Mouse (Mus musculus): ENCODE results near the gene Slc6a18. TPM values are rescaled to one million over a fixed set of nuclear protein-coding genes. Genes with fewer than 3 reads are reported as not detected.

Slc6a18 gene
- polyA plus RNA-seq, 1 experiment from 2014 or later = not detected

DNA sequence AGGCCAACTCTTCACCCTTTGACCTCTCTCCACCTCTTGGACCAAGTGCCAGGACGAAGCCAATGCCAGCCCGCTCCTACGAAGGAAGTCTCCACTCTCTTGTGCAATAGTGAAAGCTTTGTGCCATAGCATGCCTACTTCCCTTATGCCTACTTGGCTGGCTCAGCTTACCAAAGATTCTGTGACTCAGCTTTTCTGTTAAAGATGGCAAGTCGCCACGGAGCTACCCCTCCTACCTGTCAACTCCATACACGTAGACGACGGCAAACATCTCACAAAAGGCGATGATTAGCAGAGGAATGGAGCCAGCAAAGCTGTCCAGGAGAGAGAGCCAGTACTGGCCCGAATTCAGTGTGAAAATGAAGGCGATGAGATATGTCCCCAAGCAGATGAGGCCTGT is 5.9 kb upstream of the Slc6a18 start:
- WGBS = 89% methylated on average over 11 of the region's 11 CpGs
- H3K9ac ChIP-seq = no peak overlapping the region

DNA sequence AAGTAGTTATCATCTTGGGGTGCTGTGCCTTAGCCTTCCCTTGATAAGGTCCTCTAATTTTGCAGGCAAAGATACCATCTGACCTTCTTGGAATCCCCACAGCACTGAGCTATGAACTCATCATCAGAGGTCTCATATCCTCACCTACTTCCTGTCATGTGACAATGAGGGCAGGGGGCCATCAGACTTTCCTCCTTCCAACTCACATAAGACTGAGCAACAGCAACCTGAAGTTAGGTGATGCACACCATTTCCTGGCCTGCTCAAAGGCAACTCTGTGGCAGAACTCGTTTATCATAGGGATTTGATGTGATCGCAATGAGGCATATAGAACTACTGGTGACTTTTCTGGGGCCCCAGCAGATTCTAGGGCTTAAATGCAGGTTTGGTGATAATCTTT is 4.4 kb upstream of the Slc6a18 start:
- no peak for ATAC-seq (ENCODE audit: low FRiP score, low read depth)
- Histone ChIP-seq H3K9ac (no peak overlapping the region), H3K27ac (replicated peaks) (no peak overlapping the region), H3K4me1 (replicated peaks) (no peaks in the 10 kb centered on the region), H3K27me3 (no peaks in the 10 kb centered on the region), H3K4me2 (no peak overlapping the region), H3K9me3 (no peaks in the 10 kb centered on the region), H3K36me3 (no peaks in the 10 kb centered on the region), H3K4me3 (no peak overlapping the region)
- 85% methylated on average over 2 of the region's 2 CpGs for WGBS

More for the DNA sequence above, 5.9 kb upstream of the Slc6a18 start:
- H3K4me2 ChIP-seq = no peak overlapping the region
- no peak for ATAC-seq (ENCODE audit: low FRiP score, low read depth)
- H3K4me3 ChIP-seq = no peak overlapping the region
- H3K36me3 ChIP-seq = no peaks in the 10 kb centered on the region
- no peak overlapping the region for H3K27ac ChIP-seq (replicated peaks)
- H3K4me1 ChIP-seq (replicated peaks) = no peaks in the 10 kb centered on the region
- H3K27me3 ChIP-seq = no peaks in the 10 kb centered on the region
- H3K9me3 ChIP-seq = no peaks in the 10 kb centered on the region

DNA sequence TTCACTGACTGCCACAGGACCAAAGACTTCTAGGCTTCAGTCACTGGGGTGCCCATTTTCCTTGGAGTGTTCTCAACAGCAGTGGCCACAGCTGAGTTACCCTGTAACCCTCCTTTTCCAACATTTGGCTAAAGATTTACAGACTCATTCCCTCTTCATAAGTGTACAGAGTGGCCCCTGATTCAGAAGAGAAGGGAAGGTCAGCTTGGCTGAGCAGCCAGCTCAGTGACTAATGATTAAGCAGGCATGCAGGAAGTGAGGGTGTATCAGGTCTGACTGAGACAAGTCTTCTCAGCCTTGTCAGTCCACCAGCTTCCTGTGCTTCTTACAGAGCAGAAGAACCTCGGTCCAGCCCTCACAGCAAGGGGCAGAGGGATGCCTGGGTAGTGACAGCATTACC is 2.6 kb upstream of the Slc6a18 start:
- ATAC-seq (ENCODE audit: low FRiP score, low read depth) = no peak
- H3K27ac ChIP-seq (replicated peaks) = no peak overlapping the region
- no peak overlapping the region for H3K9ac ChIP-seq
- H3K27me3 ChIP-seq = no peaks in the 10 kb centered on the region
- H3K4me1 ChIP-seq (replicated peaks) = no peaks in the 10 kb centered on the region
- WGBS = 59% methylated on average over 1 of the region's 1 CpGs
- H3K4me3 ChIP-seq = no peak overlapping the region
- H3K4me2 ChIP-seq = no peak overlapping the region
- H3K9me3 ChIP-seq = no peaks in the 10 kb centered on the region
- no peaks in the 10 kb centered on the region for H3K36me3 ChIP-seq

DNA sequence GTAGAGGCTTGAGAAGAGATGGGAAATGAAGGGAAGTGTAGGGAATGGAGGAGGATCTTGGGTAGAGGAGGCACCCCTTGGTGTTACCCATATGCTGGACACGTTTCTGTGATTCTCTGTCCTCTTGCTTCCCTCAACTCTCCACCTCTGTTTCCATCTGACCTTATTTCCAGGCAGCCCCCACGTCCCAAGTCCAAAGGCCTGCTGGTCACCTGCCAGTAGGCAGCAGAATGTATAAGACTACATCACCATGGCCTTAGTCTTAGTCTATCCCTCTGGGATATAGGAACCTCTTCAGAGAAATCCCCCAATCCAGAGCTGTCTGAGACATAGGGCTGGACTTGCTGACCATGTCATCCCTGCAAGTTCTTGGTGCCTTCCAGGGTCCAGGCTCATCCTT is 1.5 kb upstream of the Slc6a18 start:
- H3K27ac ChIP-seq (replicated peaks) = no peak overlapping the region
- ATAC-seq (ENCODE audit: low FRiP score, low read depth) = no peak
- H3K9ac ChIP-seq = no peak overlapping the region
- no peaks in the 10 kb centered on the region for H3K27me3 ChIP-seq
- no peaks in the 10 kb centered on the region for H3K36me3 ChIP-seq
- H3K9me3 ChIP-seq = no peaks in the 10 kb centered on the region
- H3K4me2 ChIP-seq = no peak overlapping the region
- WGBS = 50% methylated on average over 2 of the region's 2 CpGs
- H3K4me3 ChIP-seq = no peak overlapping the region
- H3K4me1 ChIP-seq (replicated peaks) = no peaks in the 10 kb centered on the region

DNA sequence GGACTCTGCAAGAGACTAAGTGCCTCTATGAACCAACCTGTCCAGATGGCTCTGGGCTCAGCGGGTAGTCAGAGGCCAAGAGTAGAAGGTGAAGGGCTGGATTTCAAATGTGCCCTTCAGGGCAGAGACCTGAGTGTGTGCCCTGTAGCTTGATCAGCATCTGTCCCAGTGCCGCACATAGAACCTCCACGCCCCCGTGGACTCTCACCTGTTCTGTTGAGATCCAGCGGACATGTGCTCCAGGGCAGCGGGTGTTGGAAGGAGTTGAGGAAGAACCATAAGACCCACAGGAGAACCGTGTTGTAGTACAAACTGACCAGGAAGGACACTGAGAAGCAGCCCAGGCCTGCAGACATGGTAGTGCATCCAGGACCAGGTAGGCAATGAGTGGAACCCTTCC is 2.7 kb downstream of the Slc6a18 start:
- H3K36me3 ChIP-seq = no peaks in the 10 kb centered on the region
- no peak for ATAC-seq (ENCODE audit: low FRiP score, low read depth)
- no peaks in the 10 kb centered on the region for H3K9me3 ChIP-seq
- H3K4me1 ChIP-seq (replicated peaks) = no peaks in the 10 kb centered on the region
- 91% methylated on average over 7 of the region's 7 CpGs for WGBS
- no peaks in the 10 kb centered on the region for H3K27me3 ChIP-seq
- no peak overlapping the region for H3K9ac ChIP-seq
- H3K4me3 ChIP-seq = no peak overlapping the region
- H3K27ac ChIP-seq (replicated peaks) = no peak overlapping the region
- H3K4me2 ChIP-seq = no peak overlapping the region

DNA sequence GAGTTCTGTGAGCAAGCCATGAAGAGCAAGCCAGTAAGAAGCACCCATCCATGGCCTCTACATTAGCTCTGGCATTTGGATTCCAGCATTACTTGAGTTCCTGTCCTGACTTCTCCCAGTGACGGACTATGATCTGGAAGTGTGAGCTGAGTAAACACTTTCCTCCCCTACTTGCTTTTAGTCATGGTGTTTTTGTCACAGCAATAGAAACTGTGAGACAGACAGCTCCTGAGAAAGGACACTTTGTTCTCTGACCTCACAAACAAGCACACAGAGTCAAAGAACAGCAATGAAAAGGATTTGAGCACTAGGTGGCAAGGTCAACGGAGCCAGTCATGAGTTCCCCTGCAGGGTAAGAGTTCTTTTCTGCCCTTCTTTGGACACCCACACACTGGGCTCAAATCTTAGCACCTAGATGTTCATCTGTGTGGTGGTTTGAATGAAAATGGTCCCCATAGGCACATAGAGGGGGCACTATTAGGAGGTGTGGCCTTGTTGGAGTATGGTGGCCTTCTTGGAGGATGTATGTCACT is 17.6 kb downstream of the Slc6a18 start:
- Histone ChIP-seq H3K27ac (replicated peaks) (no peak overlapping the region), H3K27me3 (no peaks in the 10 kb centered on the region), H3K4me3 (no peak overlapping the region), H3K9me3 (no peaks in the 10 kb centered on the region), H3K9ac (no peak overlapping the region), H3K4me2 (no peak overlapping the region), H3K4me1 (replicated peaks) (no peaks in the 10 kb centered on the region), H3K36me3 (no peaks in the 10 kb centered on the region)
- ATAC-seq (ENCODE audit: low FRiP score, low read depth) = no peak
- 60% methylated on average over 2 of the region's 2 CpGs for WGBS

DNA sequence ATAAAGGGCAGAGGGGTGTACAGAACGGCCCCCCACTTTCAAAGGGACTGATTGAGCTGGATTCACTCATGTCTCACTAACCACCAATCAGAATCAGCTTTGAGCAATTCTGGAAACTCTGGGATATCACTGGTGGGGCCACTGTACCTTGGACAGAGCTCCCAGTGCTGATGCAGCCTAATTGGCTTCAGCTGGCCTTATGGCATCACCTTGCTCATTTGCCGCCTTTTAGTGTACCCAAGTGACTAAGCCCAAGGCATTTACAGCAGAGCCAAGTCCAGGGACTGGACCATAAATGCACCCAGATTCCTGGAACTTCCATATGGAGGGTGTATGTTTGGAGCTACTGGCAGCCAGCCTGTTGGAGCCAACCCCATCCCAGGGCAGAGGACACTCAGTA is 18.9 kb downstream of the Slc6a18 start:
- H3K9ac ChIP-seq = no peak overlapping the region
- H3K4me2 ChIP-seq = no peak overlapping the region
- no peaks in the 10 kb centered on the region for H3K36me3 ChIP-seq
- H3K4me3 ChIP-seq = no peak overlapping the region
- ATAC-seq (ENCODE audit: low FRiP score, low read depth) = no peak
- H3K27me3 ChIP-seq = no peaks in the 10 kb centered on the region
- WGBS = 44% methylated on average over 2 of the region's 2 CpGs
- no peaks in the 10 kb centered on the region for H3K9me3 ChIP-seq
- no peaks in the 10 kb centered on the region for H3K4me1 ChIP-seq (replicated peaks)
- no peak overlapping the region for H3K27ac ChIP-seq (replicated peaks)

DNA sequence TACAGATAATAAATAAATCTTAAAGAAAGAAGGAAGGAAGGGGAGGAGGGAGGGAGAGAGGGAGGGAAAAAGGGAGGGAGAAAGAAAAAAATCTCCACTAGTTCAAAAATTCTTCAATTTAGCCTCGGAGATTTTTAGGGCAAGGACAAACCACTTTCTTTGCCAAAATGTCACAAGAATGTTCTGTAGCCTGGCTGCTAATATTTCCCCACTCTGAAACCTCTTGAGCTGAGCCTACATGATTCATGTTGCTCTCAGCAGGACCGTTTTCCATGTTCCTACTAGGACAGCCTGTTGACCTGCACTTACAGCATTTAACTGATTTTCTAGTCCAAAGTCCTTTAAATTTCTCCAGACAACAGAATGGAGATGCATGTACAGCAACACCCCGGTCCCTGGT is 22.8 kb downstream of the Slc6a18 start:
- Histone ChIP-seq H3K4me3 (no peak overlapping the region), H3K27ac (replicated peaks) (no peak overlapping the region), H3K4me1 (replicated peaks) (no peaks in the 10 kb centered on the region), H3K4me2 (no peak overlapping the region), H3K9me3 (no peaks in the 10 kb centered on the region), H3K36me3 (0 out of 2 replicates have a peak, but pooled peaks cover 5% of the 10 kb centered on the region), H3K27me3 (no peaks in the 10 kb centered on the region), H3K9ac (no peak overlapping the region)
- ATAC-seq (ENCODE audit: low FRiP score, low read depth) = no peak
- WGBS = 85% methylated on average over 3 of the region's 3 CpGs

DNA sequence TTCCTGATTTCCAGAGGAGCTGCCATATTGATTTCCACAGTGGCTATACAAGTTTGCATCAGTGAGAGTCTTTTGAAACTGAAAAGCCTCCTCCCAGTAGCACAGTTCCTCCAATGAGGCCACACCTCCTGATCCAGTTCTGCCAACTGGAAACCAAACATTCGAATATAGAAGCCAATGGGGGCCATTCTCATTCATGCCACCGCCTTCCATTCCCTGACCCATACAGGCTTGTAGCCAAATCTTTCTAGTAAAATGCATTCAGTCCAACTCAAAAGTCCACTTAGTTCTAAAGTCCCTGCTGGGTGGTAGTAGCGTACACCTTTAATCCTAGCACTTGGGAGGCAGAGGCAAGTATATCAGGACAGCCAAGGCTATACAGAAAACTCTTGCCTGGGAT is 24.6 kb downstream of the Slc6a18 start:
- no peaks in the 10 kb centered on the region for H3K9me3 ChIP-seq
- H3K27me3 ChIP-seq = no peaks in the 10 kb centered on the region
- H3K36me3 ChIP-seq = peaks cover 11% of the 10 kb centered on the region; the same call in 1 of the 2 replicates
- H3K9ac ChIP-seq = no peak overlapping the region
- H3K27ac ChIP-seq (replicated peaks) = no peak overlapping the region
- H3K4me1 ChIP-seq (replicated peaks) = no peaks in the 10 kb centered on the region
- ATAC-seq (ENCODE audit: low FRiP score, low read depth) = no peak
- H3K4me2 ChIP-seq = no peak overlapping the region
- H3K4me3 ChIP-seq = no peak overlapping the region
- WGBS = 91% methylated on average over 3 of the region's 3 CpGs

DNA sequence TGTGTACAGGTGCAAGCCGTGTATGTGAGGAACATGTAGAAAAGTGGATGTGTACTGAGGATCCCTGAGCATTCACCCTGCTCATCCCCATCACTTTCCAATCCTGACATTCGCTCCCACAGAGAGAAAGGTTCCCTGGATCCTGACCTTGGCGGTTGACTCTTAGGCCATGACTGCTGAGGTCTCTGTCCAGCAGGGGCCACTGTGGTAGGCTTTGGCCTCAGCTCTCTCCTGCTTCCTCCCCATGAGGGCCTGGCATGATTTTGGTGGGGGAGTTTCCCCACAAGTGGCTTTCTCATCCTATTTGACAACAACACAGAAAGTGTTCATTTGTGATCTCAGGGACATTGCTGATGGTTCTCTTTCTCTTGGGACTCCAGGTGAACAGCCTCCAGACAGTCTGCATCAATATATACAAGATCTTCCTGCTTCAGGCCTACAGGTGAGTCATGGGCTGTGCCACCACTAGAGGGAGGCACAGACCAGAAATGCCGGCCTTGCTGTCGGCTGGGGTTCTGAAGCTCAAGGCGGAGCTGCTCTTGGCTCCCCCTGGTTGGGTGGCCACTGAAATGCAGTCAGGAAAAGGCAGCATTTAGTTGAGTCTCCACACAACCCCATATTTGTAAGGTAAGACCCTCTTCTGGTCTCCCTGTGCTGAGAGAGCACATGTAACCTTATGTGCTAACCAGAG is 31.3 kb downstream of the Slc6a18 start:
- no peaks in the 10 kb centered on the region for H3K27me3 ChIP-seq
- H3K36me3 ChIP-seq = peaks cover 11% of the 10 kb centered on the region; the same call in 1 of the 2 replicates
- no peak overlapping the region for H3K27ac ChIP-seq (replicated peaks)
- peak; percentile 75; the same call in 1 of the 2 replicates for ATAC-seq (ENCODE audit: low FRiP score, low read depth)
- 46% methylated on average over 6 of the region's 6 CpGs for WGBS
- H3K9ac ChIP-seq = no peak overlapping the region
- H3K4me1 ChIP-seq (replicated peaks) = no peaks in the 10 kb centered on the region
- no peaks in the 10 kb centered on the region for H3K9me3 ChIP-seq
- no peak overlapping the region for H3K4me2 ChIP-seq
- no peak overlapping the region for H3K4me3 ChIP-seq

DNA sequence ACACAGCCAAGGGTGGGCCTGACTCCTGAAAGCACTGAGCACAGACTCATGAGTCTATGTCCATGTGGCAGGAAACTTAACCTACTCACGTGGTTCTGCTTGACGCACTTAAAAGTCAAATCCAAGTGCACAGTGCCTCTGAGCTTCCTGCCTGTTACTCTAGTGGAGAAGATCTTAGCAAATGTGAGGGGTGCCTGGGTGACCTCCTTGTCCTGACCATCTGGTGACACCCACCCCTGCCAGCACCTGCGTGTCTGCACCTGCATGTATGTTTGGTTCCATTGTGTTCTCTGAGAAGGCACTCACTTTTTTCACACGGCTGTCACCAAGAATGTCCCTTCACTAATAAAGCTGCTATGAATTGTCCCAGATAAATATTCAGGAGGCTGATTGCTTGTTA is 36.5 kb downstream of the Slc6a18 start:
- no peaks in the 10 kb centered on the region for H3K4me1 ChIP-seq (replicated peaks)
- WGBS = 84% methylated on average over 4 of the region's 4 CpGs

DNA sequence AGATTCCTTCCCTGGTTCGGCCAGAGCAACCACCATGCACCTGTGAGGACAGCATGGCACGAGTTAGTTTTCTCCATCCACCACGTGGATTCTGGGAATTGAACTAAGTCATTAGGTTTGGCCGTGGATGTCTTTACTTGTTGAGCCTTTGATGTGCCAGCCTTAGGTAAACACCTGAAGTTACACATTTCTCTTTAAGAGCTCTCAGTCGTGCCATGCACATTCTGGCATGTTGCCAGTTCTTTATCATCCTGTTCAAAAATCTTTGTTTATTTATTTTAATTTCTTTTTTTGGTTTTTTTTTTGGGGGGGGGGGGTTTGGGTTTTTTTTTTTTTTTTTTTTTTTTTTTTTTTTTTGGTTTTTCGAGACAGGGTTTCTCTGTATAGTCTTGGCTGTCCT is 40.0 kb downstream of the Slc6a18 start:
- no peaks in the 10 kb centered on the region for H3K27me3 ChIP-seq
- no peak overlapping the region for H3K4me3 ChIP-seq
- peaks cover 13% of the 10 kb centered on the region for H3K36me3 ChIP-seq
- 87% methylated on average over 5 of the region's 6 CpGs for WGBS
- H3K4me1 ChIP-seq (replicated peaks) = no peaks in the 10 kb centered on the region
- H3K27ac ChIP-seq (replicated peaks) = no peak overlapping the region
- no peaks in the 10 kb centered on the region for H3K9me3 ChIP-seq
- ATAC-seq (ENCODE audit: low FRiP score, low read depth) = no peak
- H3K4me2 ChIP-seq = no peak overlapping the region
- H3K9ac ChIP-seq = no peak overlapping the region

More for the DNA sequence above, 36.5 kb downstream of the Slc6a18 start:
- no peak overlapping the region for H3K27ac ChIP-seq (replicated peaks)
- no peaks in the 10 kb centered on the region for H3K27me3 ChIP-seq
- no peak overlapping the region for H3K9ac ChIP-seq
- no peak overlapping the region for H3K4me3 ChIP-seq
- H3K36me3 ChIP-seq = no peaks in the 10 kb centered on the region
- no peaks in the 10 kb centered on the region for H3K9me3 ChIP-seq
- no peak for ATAC-seq (ENCODE audit: low FRiP score, low read depth)
- H3K4me2 ChIP-seq = no peak overlapping the region

DNA sequence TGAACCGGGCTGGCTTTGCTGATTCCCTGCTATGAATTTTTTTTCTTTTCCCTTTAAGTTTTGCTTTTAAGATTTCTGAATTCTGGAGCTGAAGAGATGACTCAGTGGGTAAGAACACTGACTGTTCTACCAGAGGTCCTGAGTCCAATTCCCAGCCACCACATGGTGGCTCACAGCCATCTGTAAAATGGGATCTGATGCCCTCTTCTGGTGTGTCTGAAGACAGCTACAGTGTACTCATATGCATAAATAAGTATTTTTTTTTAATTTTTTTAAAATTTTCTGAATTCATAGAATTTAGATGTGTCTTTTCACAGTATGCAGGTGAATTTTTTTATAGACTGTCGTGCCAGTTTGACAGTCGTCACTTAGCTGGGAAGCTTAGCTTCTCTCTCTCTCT is 46.0 kb downstream of the Slc6a18 start:
- H3K27ac ChIP-seq (replicated peaks) = no peak overlapping the region
- no peak for ATAC-seq (ENCODE audit: low FRiP score, low read depth)
- peaks cover 24% of the 10 kb centered on the region for H3K4me1 ChIP-seq (replicated peaks)
- no peaks in the 10 kb centered on the region for H3K9me3 ChIP-seq
- no peaks in the 10 kb centered on the region for H3K27me3 ChIP-seq
- no peak overlapping the region for H3K4me3 ChIP-seq
- WGBS = 91% methylated on average over 3 of the region's 3 CpGs
- H3K9ac ChIP-seq = no peak overlapping the region
- H3K4me2 ChIP-seq = no peak overlapping the region
- peaks cover 13% of the 10 kb centered on the region for H3K36me3 ChIP-seq

Data from hindbrain, embryonic 15.5 days (tissue).